Mouse (Mus musculus): ENCODE results near the gene Agtr1a. TPM values are rescaled to one million over a fixed set of nuclear protein-coding genes. Genes with fewer than 3 reads are reported as not detected.

The Agtr1a gene
- polyA plus RNA-seq (2012; rRNA removed) = 39.6 and 40.3 TPM in 2 replicates

DNA sequence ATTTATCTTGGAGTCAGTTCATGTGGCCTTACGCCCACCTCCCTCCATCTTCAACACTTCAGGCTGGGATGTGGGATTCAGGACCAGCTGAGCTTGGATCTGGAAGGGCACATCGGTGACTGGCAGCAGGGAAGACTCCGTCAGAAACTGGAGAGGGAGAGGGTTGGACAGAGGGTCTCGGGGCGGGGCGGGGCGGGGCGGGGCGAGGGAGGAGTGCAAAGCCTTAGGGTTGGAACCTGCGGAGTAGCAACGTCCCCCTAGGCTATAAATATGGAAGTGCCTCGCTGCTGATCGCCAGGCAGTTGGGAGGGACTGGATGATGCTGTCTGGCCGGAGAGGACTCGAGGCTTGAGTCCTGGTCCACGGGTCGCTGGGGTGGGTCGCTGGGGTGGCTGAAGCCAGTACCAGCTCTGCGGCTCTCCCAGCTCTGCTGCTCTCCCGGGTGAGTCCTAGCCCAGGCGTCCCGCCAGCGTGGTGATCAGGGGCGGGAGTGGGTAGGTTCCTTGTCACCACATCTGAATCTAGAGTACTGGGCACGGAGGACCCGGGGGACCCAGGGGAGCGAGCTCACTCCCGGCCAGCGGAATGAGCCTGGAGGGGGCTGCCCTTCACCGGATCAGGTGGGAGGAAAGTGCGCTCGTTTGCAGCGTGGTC lies at the start of gene Agtr1a:
TSS of gene Agtr1a (plus strand) at position 294 of the 654 bp plus-strand sequence.

Other genes starting within 250 kb of the Agtr1a start
- gene Mboat1, start 200.0 kb upstream of the Agtr1a start, polyA plus RNA-seq (2012; rRNA removed) = 0.75 and 0.84 TPM in 2 replicates
- 146 and 148 TPM in 2 replicates for gene Uqcrfs1, start 208.9 kb downstream of the Agtr1a start, polyA plus RNA-seq (2012; rRNA removed)